Mouse (Mus musculus) frontal cortex, postnatal 25 days (tissue): ENCODE measurements around the gene Gm47969.

ENCODE experiments used
- DNase-seq, 2 experiments: peaks; one replicate each; pipeline ENCODE4 v3.0.0; 2022; ENCODE audit warnings: low spot score in 2 of 2

The Gm47969 gene

DNA sequence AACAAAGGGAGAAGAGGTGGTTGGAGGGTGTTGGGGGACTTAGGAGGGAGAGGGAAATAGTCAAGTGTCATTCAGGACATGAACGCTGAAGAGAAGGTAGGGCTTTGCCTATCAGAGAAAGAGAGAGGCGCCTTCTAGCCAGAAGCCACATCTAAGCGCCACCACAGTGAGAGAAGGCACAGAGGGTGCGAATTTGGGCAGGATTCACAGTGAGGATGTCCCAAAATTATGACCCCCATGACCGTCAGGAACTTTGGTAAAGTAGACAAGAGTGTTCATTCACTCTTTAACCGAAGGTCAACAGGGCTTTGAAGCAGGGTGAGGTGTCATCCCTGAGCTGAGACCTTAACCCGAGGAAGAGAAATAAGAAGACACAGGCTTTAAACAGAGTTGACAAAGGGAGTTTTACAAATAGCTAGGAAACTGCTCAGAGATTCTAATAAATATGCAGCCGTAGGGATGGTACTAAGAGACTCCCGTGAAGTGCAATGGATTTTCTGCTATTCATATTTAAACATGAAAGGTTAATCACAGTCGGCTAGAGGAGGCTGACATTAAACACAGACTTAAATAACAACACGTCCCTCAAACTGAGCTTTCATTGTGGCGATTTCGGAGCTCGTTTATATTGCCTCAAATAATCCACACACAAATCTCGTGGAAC, 30.9 kb downstream of the Gm47969 start:
- no peak for DNase-seq

DNA sequence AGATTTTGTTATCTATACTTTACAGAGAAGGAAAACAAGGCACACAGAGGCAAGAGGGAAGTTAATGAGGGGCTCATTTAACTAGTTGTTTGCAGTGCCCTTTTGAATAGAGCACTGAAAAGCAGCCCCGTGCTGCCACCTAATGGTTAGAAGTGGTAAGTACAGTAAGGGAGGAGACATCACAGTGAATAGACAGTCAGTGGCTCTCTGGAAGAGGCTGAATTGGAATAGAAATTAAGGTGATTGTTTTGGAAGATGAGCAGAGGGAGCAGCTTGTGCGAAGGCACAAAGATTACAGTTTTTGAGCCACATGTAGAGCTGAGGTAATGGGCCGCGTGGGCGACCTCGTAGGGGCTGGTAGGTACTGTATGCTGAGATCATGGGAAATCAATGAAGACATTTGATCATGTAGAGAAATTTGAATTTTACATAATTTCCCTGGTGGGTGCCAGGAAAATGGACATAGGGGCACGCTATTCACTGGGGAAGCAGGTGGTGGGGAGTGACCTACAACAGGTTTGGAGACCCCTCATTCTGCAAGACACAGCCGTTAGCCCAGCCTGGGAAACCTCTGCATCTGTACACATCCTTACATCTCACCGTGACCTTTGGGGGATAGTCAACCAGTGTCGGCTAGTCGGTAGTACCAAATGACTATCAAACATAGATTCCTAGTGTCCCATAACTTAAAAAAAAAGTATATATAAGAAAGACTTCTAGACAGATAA, 31.6 kb downstream of the Gm47969 start:
- DNase-seq: peak in 1 of 2 experiments; percentile 13

DNA sequence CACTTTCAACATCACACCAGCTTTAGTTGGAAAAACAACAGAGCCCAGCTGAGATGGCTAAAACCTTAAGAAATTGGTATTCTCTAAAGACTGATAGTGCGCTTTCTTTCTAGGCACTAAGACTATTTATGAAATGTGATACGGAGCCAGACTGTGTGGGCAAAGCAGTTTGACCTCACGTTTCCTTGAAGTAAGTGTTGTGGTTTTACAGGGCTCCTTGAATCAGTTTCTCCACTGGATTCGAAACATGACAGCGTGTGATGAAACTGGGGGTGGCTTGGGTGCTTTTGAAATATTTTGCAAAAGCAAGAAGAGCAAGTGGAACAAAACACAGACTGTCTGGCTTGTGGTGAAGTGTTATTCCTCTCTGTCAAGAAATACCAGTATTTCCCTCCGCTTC, 32.3 kb downstream of the Gm47969 start:
- DNase-seq: no peak

DNA sequence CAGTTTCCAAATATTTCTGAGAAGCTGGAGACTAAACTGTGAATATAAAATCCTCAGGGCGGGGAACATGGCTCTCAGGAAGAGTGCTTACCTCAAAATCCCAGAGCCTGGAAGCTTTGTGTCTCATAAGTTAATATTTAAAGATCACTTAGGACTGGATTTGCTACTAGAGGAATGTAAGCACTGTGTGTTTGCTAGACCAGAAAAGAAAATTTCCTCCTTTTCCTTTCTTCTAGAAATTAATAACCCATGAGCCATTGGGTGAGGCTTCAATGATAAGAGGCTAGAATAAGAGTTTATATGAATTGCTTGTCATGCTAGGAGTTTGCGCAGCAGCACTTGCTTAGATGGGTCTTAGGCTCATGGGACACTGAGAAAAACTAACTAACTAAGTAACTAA, 40.1 kb downstream of the Gm47969 start:
- no peak for DNase-seq

DNA sequence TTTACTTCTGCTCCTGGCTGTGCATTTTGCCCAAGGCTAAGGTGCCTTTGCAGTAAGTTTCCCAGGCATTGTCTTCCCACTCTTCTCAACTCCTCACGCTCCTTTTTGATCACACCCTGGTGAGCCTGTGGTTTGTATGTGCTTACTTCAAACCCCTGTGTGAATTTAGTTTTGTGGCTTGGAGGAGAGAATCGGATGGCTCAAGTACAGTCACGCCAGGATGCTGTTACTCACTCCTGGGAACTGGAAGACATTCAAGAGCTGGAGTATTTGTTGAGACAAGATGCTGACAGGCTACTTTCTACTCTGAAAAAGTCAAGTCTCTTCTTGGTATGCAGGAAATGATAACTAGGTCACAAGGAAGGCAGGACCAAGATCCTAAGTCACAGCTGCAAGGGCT, 46.5 kb downstream of the Gm47969 start:
- no peak for DNase-seq
